Mouse (Mus musculus) layer of hippocampus, adult 18-20 months (tissue): Measurements from ENCODE around the gene Tmtc2. TPM values are rescaled to one million over a fixed set of nuclear protein-coding genes. Genes with fewer than 3 reads are reported as not detected.

Source experiments
- DNase-seq, 2 experiments: peaks; one replicate each; pipeline ENCODE4 v3.0.0; 2022; ENCODE audit warnings: low spot score in 2 of 2
- total RNA-seq, 2 experiments: library from RNA; stranded (reverse); gene quantifications; 2 replicates each; pipeline ENCODE4 v1.2.3; 2021

Tmtc2 gene
- total RNA-seq, 2 experiments from 2014 or later = 10.6 to 11.9 TPM

GRCm38 (mm10) chr10:105423187-105423586 lies 151.1 kb downstream of the Tmtc2 start:
- DNase-seq = no peak

DNA sequence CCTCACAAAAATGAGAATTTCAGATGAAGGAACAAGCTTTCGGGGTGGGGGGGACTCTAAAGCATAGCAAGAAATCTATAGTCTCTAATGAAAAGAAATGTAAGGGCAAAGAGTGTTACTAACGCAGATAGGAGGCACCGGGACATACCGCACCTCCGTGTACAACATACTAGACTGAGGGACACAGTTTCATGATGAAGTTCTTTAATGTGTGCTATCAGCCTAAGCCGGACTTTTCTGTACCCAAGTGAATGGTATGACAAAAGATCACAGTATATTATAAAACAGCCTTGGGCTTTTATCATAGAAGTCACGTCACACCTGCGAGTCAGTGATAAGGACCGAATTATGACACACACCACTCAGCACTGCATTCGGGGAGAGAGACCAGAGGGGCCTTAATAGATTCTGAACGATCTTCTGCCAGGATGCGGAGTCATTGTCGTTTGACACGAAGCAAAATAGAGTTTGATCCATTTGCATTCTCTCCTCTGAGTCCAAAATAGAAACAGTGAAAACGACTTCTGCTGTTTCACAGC lies 156.3 kb downstream of the Tmtc2 start:
- DNase-seq = no peak

DNA sequence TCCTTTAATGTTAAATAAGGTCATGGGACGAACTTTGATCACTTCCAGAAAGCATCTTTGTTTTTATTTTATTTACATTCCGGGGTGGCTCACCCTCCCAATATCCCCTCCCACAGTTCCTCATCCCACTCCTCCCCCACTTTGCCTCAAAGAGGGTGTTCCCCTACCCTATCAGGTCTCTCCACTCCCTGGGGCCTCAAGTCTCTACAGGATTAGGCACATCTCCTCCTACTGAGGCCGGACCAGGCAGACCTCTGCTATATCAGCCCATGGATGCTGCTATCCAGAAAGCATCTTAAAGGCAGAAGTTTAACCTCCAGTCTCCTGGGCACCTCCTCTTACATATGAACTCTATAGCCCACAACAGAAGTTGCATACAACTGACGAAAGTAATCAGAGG lies 157.7 kb downstream of the Tmtc2 start:
- DNase-seq = no peak

DNA sequence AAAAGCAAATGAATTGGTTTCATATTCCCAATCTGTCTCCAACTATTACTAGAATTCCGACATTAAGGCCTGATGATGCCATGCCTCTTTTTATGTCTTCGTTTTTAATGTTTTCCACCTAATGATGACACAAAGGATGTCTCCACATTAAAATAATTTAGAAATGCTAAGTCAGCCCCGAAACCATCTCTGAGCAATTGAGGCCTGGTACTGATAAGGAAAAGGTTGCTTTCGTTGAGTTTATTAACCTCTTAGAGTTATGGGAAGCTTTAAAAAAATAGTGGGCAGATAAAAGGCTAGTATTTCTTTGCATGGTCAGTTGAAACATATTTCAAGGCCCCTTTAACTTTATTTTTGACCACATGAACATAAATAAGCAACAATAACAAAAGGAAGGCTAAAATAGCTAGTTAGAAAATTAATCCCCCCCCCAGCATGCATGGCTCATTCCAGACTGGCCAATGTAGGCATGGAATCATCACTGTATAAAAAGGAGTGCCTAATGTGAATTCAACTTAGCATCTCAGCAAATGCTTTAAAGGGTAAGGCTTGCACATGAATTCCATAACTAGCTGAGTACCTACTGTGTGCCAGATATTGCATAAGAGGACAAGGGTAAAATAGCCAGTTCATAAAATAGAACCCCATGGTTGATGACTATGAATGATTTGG lies 168.3 kb downstream of the Tmtc2 start:
- DNase-seq = no peak

GRCm38 (mm10) chr10:105403931-105404330 lies 170.3 kb downstream of the Tmtc2 start:
- no peak for DNase-seq

- no peak for DNase-seq
Observed at GRCm38 (mm10) chr10:105402481-105402779, 171.8 kb downstream of the Tmtc2 start.

DNA sequence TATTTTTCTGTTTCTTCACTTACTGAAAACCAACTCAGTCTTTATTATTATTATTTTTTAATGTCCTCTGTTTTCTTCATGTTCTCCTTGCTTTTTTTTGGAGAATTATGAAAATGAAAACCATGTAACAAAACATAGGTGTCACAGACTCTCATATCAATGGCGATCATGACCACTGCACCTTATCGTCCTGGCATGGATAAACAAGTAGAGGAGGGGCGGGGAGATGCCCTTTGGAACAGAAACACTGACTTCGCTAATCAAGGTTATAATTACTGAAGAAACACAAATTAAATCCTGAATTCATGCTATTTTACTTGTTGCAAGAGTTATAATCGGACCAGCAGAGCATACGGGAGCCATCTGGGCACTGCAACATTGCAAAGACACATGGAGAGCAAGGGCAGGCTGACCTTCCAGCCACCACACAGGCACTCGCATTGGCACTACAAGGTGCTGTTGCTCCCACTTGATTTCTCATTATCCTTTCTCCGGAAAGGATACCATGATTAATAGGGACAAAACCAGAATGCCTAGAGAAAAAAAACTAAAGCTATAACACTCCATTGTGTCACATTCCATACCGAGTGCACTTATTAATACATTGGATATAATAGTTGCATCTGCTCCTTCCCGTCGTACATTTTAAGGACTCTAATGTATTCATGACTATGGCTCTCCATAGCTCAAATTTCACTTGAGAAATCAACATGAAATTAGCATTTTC lies 172.3 kb downstream of the Tmtc2 start:
- DNase-seq = no peak

DNA sequence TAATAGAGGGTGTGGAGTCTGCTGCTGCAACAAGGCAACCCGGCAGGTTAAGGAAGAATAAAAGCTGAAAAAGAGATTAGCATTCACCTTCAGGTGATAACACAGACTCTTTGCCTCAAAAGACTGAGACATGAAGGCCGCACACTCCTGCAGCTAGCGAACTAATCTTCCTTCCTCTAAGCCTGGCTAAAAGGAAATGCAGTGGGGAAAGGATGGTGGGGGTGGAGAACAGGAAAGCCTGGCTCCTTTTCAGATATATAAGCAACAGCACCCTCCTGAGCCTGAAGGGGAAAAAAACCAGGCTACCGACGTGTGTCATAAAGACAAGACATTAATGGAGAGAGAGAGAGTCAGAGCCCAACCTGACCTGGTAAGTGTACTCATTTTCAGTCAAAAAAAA lies 174.9 kb downstream of the Tmtc2 start:
- DNase-seq = no peak

GRCm38 (mm10) chr10:105384065-105384464 lies 190.2 kb downstream of the Tmtc2 start:
- no peak for DNase-seq

DNA sequence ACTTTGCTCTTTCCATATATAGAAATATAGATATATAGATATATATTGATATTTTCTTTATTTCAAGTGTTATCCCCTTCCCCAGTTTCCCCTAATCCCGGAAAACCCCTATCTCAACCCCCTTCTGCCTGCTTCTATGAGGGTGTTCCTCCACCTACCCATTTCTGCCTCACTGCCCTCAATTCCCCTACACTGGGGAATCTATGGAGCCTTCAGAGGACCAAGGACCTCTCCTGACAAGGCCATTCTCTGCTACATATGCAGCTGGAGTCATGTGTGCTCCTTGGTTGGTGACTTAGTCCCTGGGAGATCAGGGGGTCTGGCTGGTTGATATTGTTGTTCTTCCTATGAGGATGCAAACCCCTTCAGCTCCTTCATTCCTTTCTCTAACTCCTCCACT lies 192.5 kb downstream of the Tmtc2 start:
- no peak for DNase-seq

DNA sequence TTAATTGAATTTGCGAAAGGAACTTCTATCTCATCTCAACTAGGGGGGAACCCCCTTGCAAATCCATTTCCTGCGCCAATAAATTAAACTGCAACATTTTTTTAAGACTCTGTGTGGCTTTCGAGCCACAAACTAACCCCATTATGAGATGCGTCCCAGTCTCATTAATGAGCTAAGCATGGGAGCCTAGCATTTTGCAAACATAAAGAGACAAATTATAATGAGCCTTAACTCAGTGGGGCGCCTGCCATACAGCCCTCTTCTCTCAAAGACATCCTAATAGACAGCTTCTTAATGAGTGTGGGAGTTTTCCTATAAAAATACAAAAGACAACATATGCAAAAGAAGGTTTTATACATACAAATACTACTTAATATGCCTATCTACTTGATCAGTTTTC lies 193.0 kb downstream of the Tmtc2 start:
- no peak for DNase-seq

GRCm38 (mm10) chr10:105380584-105380983 lies 193.7 kb downstream of the Tmtc2 start:
- DNase-seq = no peak

GRCm38 (mm10) chr10:105377711-105378110 lies 196.5 kb downstream of the Tmtc2 start:
- no peak for DNase-seq

- DNase-seq = no peak
Observed at GRCm38 (mm10) chr10:105373265-105373664, 201.0 kb downstream of the Tmtc2 start.

DNA sequence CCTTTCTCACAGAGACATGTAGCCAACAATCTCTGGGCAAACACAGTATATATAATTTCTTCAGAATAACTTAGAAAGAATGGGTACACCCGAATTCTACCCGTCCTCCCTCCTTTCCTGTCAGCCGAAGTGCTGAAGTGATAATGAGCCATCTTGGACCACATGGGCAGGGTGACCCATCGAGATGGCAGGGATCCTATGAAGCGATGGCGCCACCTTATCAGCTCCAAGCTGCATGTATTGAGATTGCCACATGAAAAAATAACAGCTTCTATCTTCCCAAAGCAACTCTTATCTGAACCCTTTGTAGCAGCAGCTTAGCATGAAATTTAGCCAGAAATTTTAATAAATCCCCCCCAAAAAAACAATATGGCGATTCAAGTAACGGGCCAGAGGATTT lies 206.0 kb downstream of the Tmtc2 start:
- no peak for DNase-seq

- DNase-seq = no peak
Observed at GRCm38 (mm10) chr10:105364480-105364879, 209.8 kb downstream of the Tmtc2 start.

DNA sequence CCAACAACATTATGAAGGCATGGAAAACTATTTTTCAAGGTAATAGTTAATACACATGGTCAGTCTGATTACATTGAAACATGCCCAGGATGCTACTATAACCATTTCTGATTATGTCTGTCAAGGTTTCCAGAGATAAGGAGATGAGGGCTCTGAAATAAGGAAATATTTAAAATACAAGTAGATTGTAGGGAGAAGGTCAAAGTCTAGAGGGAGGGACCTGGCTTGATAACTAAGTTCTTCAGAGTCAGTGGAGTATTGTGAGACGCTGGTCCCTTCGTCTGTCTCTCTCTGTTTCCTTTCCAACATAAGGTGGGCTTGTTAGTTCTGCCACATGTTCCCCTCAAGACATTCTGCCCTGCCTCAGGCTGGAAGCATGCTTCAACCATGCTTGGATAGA lies 223.9 kb downstream of the Tmtc2 start:
- DNase-seq = no peak

GRCm38 (mm10) chr10:105345920-105346319 lies 228.3 kb downstream of the Tmtc2 start:
- no peak for DNase-seq

DNA sequence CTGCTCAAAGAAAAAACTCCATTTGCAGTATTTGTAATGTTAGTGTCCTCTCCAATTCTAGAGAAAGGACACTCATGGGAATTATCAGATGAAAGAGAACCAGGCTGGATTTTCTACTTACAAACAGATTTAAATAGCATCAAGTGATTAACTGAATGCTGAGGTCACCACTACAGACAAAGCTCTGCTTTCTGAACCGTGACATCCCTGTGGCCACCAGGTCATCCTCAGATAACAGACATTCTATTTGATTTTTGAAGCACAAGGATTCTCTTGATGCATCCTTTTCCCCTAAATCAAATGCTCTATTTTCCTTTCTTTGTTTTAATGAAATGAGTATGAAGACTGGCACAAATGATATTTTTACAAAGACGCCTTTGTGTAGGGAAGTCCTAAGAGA lies 241.4 kb downstream of the Tmtc2 start:
- DNase-seq = no peak

- no peak for DNase-seq
Observed at GRCm38 (mm10) chr10:105330327-105330726, 243.9 kb downstream of the Tmtc2 start.

DNA sequence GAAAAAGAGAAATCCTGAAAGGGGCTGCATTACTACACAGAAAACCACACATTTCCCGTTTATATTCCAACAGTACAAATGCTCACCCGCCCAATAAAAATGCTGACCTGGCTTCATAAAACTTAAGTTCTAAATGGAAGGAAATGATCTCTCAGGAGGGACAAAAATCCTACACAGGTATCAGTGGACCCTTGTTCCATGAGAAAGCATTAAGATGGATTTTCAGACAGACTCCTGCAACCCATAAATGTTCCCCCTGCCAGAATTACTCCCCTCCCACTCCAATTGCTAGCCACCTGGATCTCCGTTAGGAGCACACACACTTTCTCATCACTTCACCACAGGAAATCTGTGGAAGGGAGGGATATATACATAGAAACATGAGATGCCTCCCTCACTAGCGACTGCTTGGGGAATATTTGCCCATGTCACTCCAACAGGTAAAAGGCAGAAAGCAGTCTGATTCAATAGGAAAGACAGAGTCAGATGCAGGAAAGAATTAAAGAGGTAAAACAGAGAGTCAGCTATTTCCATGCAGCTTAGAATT lies 250.5 kb downstream of the Tmtc2 start:
- no peak for DNase-seq

DNA sequence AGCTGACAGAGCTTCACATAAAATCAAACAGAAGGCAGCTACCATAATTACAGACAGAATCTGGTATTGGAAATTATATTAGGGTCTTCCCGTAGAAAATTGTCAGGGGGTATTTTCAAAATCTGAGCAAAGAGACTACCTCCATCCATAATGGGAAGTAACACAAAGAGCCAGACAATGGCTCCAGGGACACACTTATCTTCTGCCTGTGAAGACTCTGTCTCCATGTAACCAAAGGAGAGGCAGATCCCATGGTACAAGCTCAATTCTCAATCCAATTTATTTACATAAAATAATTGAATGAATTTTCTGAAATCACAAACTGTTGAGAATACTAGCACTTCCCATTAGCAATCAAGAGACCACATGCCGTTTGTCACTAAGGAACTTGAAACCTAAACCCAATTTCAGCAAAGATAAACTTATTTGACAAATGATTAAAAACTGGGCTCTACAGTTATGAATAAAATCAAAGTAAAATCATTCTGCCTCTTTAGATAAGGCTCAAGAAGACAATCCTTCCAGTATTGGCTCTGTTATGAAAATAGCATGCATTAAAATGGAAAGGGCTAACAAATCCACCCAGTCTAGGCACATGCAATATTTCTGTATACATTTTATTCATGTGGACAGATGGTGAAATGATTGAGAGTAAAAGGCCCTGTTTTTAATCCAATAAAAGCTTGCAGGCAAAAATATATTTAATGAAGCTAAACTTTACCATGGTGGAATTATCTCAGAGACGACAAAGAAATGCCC lies 254.8 kb downstream of the Tmtc2 start:
- DNase-seq = no peak
